Mouse (Mus musculus) small intestine, adult 2 months (tissue): ENCODE results near the gene Psrc1. TPM values are rescaled to one million over a fixed set of nuclear protein-coding genes. Genes with fewer than 3 reads are reported as not detected.

Source experiments
- H3K27ac ChIP-seq: fragments of 200-500 bp; 2 replicates; pipeline ENCODE4 v1.5.1; 2012; ENCODE audit warnings: low read depth, low read length, control low read depth, inconsistent platforms; ENCODE audit not compliant: insufficient read depth
- H3K27me3 ChIP-seq: fragments of 200-500 bp; 2 replicates; pipeline ENCODE4 v1.6.1; 2012; ENCODE audit warnings: mild to moderate bottlenecking, moderate library complexity, low read length, inconsistent platforms; ENCODE audit not compliant: control insufficient read depth, insufficient read depth
- H3K36me3 ChIP-seq: fragments of 200-500 bp; 2 replicates; pipeline ENCODE4 v1.6.1; 2012; ENCODE audit warnings: mild to moderate bottlenecking, low read length, control low read depth, inconsistent platforms; ENCODE audit not compliant: control insufficient read depth, insufficient read depth
- H3K4me1 ChIP-seq: fragments of 200-500 bp; 2 replicates; pipeline ENCODE4 v1.6.1; 2012; ENCODE audit warnings: low read length, inconsistent platforms, mixed read lengths; ENCODE audit not compliant: control insufficient read depth, insufficient read depth, insufficient read length
- H3K4me3 ChIP-seq: fragments of 200-500 bp; 2 replicates; pipeline ENCODE4 v1.5.1; 2012; ENCODE audit warnings: low read depth, mild to moderate bottlenecking, control low read depth, inconsistent platforms, low read length, moderate library complexity
- CTCF ChIP-seq: fragments of 200-500 bp; IDR thresholded peaks from 2 replicates; pipeline ENCODE4 v1.5.1; 2012; ENCODE audit warnings: low read depth, mild to moderate bottlenecking, control low read depth, inconsistent platforms, low read length, moderate library complexity, mixed read lengths; ENCODE audit not compliant: insufficient replicate concordance, insufficient read length; ENCODE audit errors: extremely low read depth
- POLR2A ChIP-seq: fragments of 200-500 bp; IDR thresholded peaks from 2 replicates; pipeline ENCODE4 v1.6.1; 2012; ENCODE audit warnings: low read depth, mild to moderate bottlenecking, control low read depth, inconsistent platforms, low read length, moderate library complexity
- WGBS: fragments of 180-500 bp; shearing (Covaris S2); methylation state at CpG from one replicate; pipeline ENCODE4 v1.1.7; 2018; 5-methylcytosine and 5-hydroxymethylcytosine counted together
- polyA plus RNA-seq: library from polyadenylated mRNA; depleted of rRNA; stranded (reverse); fragments of >200 nt; gene quantifications from 2 replicates; pipeline ENCODE4 v1.2.3, GENCODE M21; 2012

The Psrc1 gene
- polyA plus RNA-seq, 1 experiment: 5.3 TPM

DNA sequence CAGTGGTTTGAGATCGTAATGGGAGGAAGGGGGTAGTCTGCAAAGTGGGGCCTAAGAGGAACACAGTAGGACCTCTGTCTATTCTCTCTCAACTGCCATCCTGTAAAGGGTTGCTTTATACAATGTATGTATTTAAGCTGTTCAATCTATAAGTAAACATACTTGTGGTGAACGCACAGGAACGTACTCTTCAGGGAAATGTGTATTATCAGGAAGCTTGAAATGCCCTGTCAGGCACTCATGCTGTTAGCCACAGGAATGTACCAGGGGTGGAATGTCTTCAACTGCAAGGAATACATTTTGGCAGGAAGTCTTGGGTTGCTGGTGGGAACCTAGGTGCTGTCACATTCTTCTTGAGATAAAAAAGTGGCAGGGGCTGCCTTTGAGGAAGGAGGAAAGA is 10.9 kb upstream of the Psrc1 start:
- WGBS: 53% methylated on average over 3 of the region's 3 CpGs

DNA sequence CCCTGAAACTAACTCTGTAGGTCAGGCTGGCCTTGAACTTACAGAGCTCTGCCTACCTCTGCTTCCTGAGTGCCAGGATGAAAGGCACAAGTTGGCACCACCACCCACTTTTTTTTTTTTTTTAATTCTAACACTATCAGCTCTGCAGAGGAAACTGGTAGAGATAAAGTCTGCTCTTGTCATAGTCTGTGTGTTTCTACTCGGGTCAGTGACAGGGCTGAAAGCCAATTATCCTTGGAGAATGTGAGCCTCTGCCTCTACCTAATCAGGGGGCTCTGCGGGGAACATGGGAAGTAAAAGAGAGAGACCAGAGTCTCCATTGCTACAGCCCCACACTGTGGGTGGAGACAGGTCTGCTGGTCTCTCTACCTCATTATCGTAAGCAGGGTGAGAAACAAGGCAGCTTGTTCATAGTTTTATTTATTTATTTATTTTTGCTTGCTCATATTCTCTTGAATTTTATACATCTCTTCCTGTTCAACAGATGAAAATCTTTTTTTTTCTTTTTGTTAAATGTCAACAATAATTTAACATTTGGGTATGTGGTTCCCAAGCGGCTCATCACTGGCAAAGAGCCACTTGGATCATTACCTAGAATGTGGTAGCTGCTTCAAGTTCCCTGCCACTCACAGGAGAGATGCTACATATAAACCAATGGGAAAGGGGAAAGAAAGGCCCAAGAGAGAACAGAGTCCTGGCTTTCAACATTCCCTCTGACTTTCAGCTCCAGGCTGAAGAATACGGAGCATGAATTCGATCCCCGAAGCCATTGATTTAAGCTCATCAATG is 4.6 kb upstream of the Psrc1 start:
- no peaks in the 10 kb centered on the region for H3K36me3 ChIP-seq
- no peak for TF ChIP-seq POLR2A
- TF ChIP-seq CTCF: no peak
- peaks cover 11% of the 10 kb centered on the region for H3K4me1 ChIP-seq
- H3K27ac ChIP-seq: no peak overlapping the region
- no peak overlapping the region for H3K4me3 ChIP-seq
- H3K27me3 ChIP-seq: no peaks in the 10 kb centered on the region
- 82% methylated on average over 7 of the region's 7 CpGs for WGBS

More for the DNA sequence above, 10.9 kb upstream of the Psrc1 start:
- Histone ChIP-seq H3K4me1 (peaks cover 2% of the 10 kb centered on the region), H3K4me3 (no peak overlapping the region), H3K27ac (no peak overlapping the region), H3K36me3 (no peaks in the 10 kb centered on the region), H3K27me3 (no peaks in the 10 kb centered on the region)
- TF ChIP-seq POLR2A: no peak
- TF ChIP-seq CTCF: no peak

DNA sequence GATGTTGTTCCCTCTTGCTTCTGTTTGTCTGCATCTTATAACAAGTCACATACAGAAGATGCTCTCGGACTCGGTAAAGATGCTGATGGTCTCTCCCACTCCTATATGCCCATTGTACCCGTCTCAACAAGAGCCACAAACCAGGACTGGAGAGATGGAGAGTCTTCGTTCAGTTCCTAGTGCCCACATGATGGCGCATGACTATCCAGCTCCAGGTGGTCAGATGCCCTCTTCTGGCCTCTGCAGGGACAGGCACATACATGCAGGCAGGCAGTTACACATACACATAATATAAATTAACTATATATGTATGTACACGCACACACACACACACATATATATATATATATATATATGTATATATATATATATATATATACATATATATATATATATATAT is 2.9 kb upstream of the Psrc1 start:
- TF ChIP-seq CTCF (peak; percentile 45; the same call in 1 of the 2 replicates), POLR2A (no peak)
- no peak overlapping the region for H3K4me3 ChIP-seq
- peaks cover 12% of the 10 kb centered on the region for H3K4me1 ChIP-seq
- H3K27me3 ChIP-seq: no peaks in the 10 kb centered on the region
- 89% methylated on average over 6 of the region's 6 CpGs for WGBS
- H3K36me3 ChIP-seq: no peaks in the 10 kb centered on the region
- no peak overlapping the region for H3K27ac ChIP-seq

DNA sequence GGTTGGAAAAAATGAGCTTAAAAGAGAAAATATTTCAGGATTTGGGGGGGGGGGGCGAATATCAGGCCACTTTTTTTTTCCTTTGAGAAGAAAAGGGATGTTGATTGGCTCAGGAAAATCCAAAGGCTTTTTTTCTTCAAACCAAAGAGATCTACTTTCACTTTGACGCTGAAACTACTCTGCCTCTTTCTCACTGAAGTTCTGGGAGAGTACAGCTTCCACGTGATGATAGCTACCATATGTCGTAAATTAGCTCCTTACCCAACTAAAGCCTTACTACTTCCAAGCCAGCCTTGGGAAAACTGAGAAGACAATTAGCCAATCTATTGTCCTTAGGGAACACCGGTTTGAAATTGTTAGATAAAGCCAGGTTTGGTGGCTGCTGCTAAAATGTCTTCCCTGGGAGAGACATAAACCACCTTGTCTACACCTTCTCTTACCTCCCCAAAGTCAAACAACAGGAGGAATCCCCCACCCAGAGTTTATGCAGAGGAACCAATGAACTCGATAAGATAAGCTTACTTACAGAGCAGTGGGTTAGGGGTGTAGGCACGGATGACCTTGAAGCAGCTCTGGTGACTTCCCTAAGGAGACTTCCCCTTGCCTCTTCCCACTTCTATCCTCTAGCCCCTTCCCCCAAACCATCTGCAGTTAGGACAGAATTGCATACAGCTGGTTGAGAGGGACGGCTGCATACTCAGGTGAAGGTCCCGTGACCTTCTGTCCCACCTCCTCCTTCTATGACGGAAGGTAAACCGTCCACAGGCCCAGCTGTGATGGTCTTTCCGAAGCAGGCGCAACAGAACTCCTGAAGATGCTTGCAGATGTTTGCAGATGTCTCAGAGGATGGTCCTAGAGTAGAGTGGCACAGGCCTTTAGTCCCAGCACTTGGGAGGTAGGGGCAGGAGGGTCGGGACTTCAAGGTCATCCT is 1.4 kb upstream of the Psrc1 start:
- TF ChIP-seq POLR2A (no peak), CTCF (no peak)
- H3K4me3 ChIP-seq: no peak overlapping the region
- H3K27me3 ChIP-seq: no peaks in the 10 kb centered on the region
- H3K27ac ChIP-seq: no peak overlapping the region; the same call in 1 of the 2 replicates
- H3K4me1 ChIP-seq: peaks cover 17% of the 10 kb centered on the region
- 52% methylated on average over 14 of the region's 14 CpGs for WGBS
- no peaks in the 10 kb centered on the region for H3K36me3 ChIP-seq

DNA sequence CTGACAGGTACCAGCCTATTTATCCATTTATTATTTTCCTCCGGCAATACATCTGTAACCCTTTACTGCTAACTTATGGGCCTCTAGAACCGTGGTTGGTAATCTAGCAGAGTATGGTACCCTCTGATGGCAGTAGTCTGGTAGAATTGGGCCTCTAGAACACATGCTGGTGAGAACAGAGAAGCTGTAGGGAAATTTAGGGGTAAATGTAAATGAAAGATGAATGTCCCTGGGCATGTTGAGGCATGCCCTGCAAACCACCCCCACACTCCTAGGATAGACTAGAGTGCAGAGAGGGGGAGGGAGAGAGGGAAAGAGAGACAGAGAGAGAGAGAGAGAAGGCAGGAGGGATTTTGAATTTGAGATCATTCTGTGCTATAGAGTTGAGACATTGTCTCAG is 786 bp downstream of the Psrc1 start:
- Histone ChIP-seq H3K4me1 (peaks cover 17% of the 10 kb centered on the region), H3K27me3 (no peaks in the 10 kb centered on the region), H3K27ac (no peak overlapping the region), H3K36me3 (no peaks in the 10 kb centered on the region), H3K4me3 (no peak overlapping the region)
- 18% methylated on average over 2 of the region's 2 CpGs for WGBS
- no peak for TF ChIP-seq POLR2A
- TF ChIP-seq CTCF: no peak

DNA sequence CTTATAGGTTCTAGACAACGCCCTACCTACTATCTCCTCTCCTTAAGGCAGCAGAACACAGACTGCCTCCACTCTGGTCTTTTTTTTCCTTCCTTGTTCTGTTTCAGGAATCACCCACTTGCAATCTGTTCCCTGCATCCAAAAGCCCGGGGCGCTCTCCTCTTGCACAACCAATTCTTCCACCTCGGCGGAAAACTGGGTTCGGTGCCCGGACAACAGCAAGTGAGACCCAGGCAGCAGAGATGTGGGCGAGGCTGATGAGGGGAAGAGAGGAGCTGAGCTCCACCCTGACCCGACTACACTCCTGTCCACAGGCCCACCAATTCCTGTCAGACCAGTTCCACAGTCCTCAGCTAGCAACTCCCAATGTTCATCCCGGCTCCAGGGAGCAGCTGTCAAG is 2.5 kb downstream of the Psrc1 start:
- no peak overlapping the region for H3K4me3 ChIP-seq
- H3K4me1 ChIP-seq: peaks cover 17% of the 10 kb centered on the region
- 46% methylated on average over 10 of the region's 10 CpGs for WGBS
- H3K36me3 ChIP-seq: no peaks in the 10 kb centered on the region
- TF ChIP-seq CTCF (no peak), POLR2A (no peak)
- H3K27me3 ChIP-seq: no peaks in the 10 kb centered on the region
- no peak overlapping the region for H3K27ac ChIP-seq

DNA sequence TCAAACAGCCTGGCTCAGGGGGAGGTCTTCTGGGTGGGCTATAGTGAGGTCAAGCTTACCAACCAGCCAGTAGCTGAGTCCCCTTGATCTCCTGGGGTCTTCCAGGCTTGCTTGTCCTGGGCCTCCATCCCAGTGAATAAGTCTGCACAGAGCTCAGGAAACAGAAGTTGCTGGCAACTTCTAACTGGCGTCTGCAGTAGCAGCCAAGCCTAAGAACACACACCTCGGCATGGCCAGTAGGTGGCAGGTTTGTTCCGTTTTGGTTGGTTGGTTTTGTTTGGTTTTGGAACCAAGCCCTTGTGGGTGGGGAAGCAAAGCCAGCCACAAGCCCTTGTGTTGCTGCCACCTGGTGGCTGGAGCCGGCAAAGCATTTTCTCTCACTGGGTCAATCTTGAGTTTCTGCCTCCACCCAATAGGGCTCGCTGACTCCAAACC is 5.5 kb downstream of the Psrc1 start:
- H3K4me1 ChIP-seq: peaks cover 5% of the 10 kb centered on the region
- under 1% methylated on average over 5 of the region's 5 CpGs for WGBS
- no peak for TF ChIP-seq POLR2A
- peak; percentile 99 for TF ChIP-seq CTCF
- H3K27me3 ChIP-seq: no peaks in the 10 kb centered on the region
- H3K27ac ChIP-seq: no peak overlapping the region
- H3K4me3 ChIP-seq: no peak overlapping the region
- H3K36me3 ChIP-seq: no peaks in the 10 kb centered on the region
